Mouse (Mus musculus): ENCODE measurements around the gene Thrsp.

GRCm38 (mm10) chr7:97375101-97375500 is 42.4 kb downstream of the Thrsp start:
- TF ChIP-seq GATA1 (IDR thresholded peaks at IDR 0.05; ENCODE audit: borderline replicate concordance, low read length) (no peak), FLI1 (IDR thresholded peaks at IDR 0.05; ENCODE audit: low read length) (no peak)

Data from megakaryocyte, embryonic 14.5 days (primary cell).